Mouse (Mus musculus) kidney, postnatal 4 days (tissue): ENCODE data around the gene Cntnap1.
A peak's percentile ranks its signal among the peaks of the same experiment; 100 is the strongest.

ENCODE experiments used
- DNase-seq, 2 experiments: peaks; one replicate each; pipeline ENCODE4 v3.0.0; 2021; ENCODE audit warnings: mixed read lengths in 2 of 2

Gene Cntnap1

GRCm38 (mm10) chr11:101170811-101171610 lies 688 bp downstream of the Cntnap1 start, which contains the start of gene Plekhh3:
Plekhh3 (minus strand) TSS chr11:101171351.
- DNase-seq: peak; percentile 94 to 97

- DNase-seq: peak; percentile 82 to 88
Measured at GRCm38 (mm10) chr11:101171721-101172433, 1.6 kb downstream of the Cntnap1 start.

- no peak for DNase-seq
Measured at GRCm38 (mm10) chr11:101172434-101172815, 2.1 kb downstream of the Cntnap1 start.

- peak; percentile 73 to 81 for DNase-seq
Measured at GRCm38 (mm10) chr11:101173112-101173511, 2.8 kb downstream of the Cntnap1 start.

- DNase-seq: peak; percentile 86 to 91
Measured at GRCm38 (mm10) chr11:101173631-101174388, 3.5 kb downstream of the Cntnap1 start.

GRCm38 (mm10) chr11:101174389-101174745 lies 4.0 kb downstream of the Cntnap1 start:
- DNase-seq: no peak

- peak in 1 of 2 experiments; percentile 52 for DNase-seq
Measured at GRCm38 (mm10) chr11:101174851-101175628, 4.7 kb downstream of the Cntnap1 start, which contains the start of gene Ccr10. Ccr10 (minus strand) TSS chr11:101175443.

- DNase-seq: no peak
Measured at GRCm38 (mm10) chr11:101175636-101176116, 5.4 kb downstream of the Cntnap1 start.

- peak; percentile 72 to 79 for DNase-seq
Measured at GRCm38 (mm10) chr11:101176117-101176691, 5.9 kb downstream of the Cntnap1 start.

- peak; percentile 79 to 82 for DNase-seq
Measured at GRCm38 (mm10) chr11:101176933-101177773, 6.8 kb downstream of the Cntnap1 start.

- no peak for DNase-seq
Measured at GRCm38 (mm10) chr11:101178061-101179058, 8.0 kb downstream of the Cntnap1 start.

GRCm38 (mm10) chr11:101179306-101179705 lies 9.0 kb downstream of the Cntnap1 start:
- no peak for DNase-seq

- no peak for DNase-seq
Measured at GRCm38 (mm10) chr11:101180261-101180660, 9.9 kb downstream of the Cntnap1 start.

GRCm38 (mm10) chr11:101180846-101181740 lies 10.8 kb downstream of the Cntnap1 start:
- peak; percentile 88 to 89 for DNase-seq

- DNase-seq: no peak
Measured at GRCm38 (mm10) chr11:101181961-101182360, 11.6 kb downstream of the Cntnap1 start.

GRCm38 (mm10) chr11:101182771-101183517 lies 12.6 kb downstream of the Cntnap1 start:
- DNase-seq: peak; percentile 59 to 61

- no peak for DNase-seq
Measured at GRCm38 (mm10) chr11:101184984-101185383, 14.7 kb downstream of the Cntnap1 start.

- DNase-seq: no peak
Measured at GRCm38 (mm10) chr11:101185441-101185840, 15.1 kb downstream of the Cntnap1 start.
